Mouse (Mus musculus): ENCODE measurements around the gene Fstl1. TPM values are rescaled to one million over a fixed set of nuclear protein-coding genes. Genes with fewer than 3 reads are reported as not detected.

Fstl1 gene
- polyA plus RNA-seq, 1 experiment from 2014 or later: 15.5 TPM

DNA sequence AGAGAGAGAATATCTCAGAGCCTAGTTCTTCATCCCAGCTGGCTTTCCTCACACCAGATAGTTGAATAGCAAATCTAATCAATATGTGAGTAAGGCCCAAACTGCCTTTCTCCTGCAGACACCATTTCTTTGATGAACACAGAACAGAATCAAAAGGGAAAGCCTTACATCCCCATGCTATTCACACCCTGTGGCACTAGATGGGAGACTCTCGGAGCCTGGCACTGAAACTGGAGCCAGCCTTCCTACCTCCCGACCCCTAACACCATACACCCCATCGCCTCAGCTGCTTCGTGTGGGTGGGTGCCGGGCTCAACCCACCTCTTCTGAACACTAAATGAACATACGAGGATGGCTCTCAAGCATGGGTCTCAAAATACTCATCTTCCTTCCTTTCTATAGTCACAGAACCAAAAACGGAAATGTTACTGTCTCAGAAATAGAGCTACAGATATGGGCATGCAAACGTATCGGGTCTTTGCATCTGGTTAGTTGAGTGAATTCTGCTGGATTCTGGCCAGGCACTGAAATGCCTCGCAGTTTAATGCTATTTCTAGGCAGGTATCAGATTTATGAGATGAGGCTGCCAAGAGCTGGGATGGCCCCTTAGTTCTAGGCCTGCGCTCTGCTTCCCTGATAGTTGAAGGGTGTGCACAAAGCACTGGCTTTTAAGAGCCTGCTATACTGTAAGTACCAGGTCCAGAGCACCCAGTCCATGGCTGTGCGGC is 48.3 kb downstream of the Fstl1 start:
- Histone ChIP-seq H3K27ac (ENCODE audit: low read depth) (no peak overlapping the region), H3K4me3 (ENCODE audit: low read depth, low read length) (no peak overlapping the region), H3K4me2 (ENCODE audit: low read depth, low read length) (no peak overlapping the region), H3K27me3 (ENCODE audit: insufficient read depth, low read length) (no peaks in the 10 kb centered on the region), H3K36me3 (replicated peaks; ENCODE audit: insufficient read depth, low read length) (no peaks in the 10 kb centered on the region), H3K9ac (replicated peaks) (no peak overlapping the region), H3K4me1 (ENCODE audit: insufficient read depth) (no peaks in the 10 kb centered on the region), H3K9me3 (ENCODE audit: low read length) (no peaks in the 10 kb centered on the region)
- ATAC-seq (no peak), DNase-seq (no peak)
- TF ChIP-seq EP300 (IDR thresholded peaks at IDR 0.05; ENCODE audit: low read depth): no peak
- TF ChIP-seq CTCF (IDR thresholded peaks at IDR 0.05; ENCODE audit: low read depth): no peak
- 77% methylated on average over 12 of the region's 12 CpGs for WGBS (ENCODE audit: insufficient replicate concordance)

GRCm38 (mm10) chr16:37826286-37826685 is 49.6 kb downstream of the Fstl1 start:
- DNase-seq (no peak), ATAC-seq (no peak)
- no peaks in the 10 kb centered on the region for H3K4me1 ChIP-seq (ENCODE audit: insufficient read depth)
- H3K27me3 ChIP-seq (ENCODE audit: insufficient read depth, low read length): no peaks in the 10 kb centered on the region
- WGBS (ENCODE audit: insufficient replicate concordance): 89% methylated on average over 3 of the region's 3 CpGs
- no peak for TF ChIP-seq EP300 (IDR thresholded peaks at IDR 0.05; ENCODE audit: low read depth)
- TF ChIP-seq CTCF (IDR thresholded peaks at IDR 0.05; ENCODE audit: low read depth): no peak
- H3K4me3 ChIP-seq (ENCODE audit: low read depth, low read length): no peak overlapping the region
- no peak overlapping the region for H3K9ac ChIP-seq (replicated peaks)
- H3K9me3 ChIP-seq (ENCODE audit: low read length): no peaks in the 10 kb centered on the region
- no peak overlapping the region for H3K27ac ChIP-seq (ENCODE audit: low read depth)
- H3K4me2 ChIP-seq (ENCODE audit: low read depth, low read length): no peak overlapping the region
- no peaks in the 10 kb centered on the region for H3K36me3 ChIP-seq (replicated peaks; ENCODE audit: insufficient read depth, low read length)

- 73% methylated on average over 7 of the region's 7 CpGs for WGBS (ENCODE audit: insufficient replicate concordance)
- Histone ChIP-seq H3K36me3 (replicated peaks; ENCODE audit: insufficient read depth, low read length) (no peaks in the 10 kb centered on the region), H3K9ac (replicated peaks) (no peak overlapping the region), H3K4me1 (ENCODE audit: insufficient read depth) (no peaks in the 10 kb centered on the region), H3K9me3 (ENCODE audit: low read length) (no peaks in the 10 kb centered on the region), H3K4me2 (ENCODE audit: low read depth, low read length) (no peak overlapping the region), H3K27ac (ENCODE audit: low read depth) (no peak overlapping the region), H3K27me3 (ENCODE audit: insufficient read depth, low read length) (no peaks in the 10 kb centered on the region), H3K4me3 (ENCODE audit: low read depth, low read length) (no peak overlapping the region)
- TF ChIP-seq CTCF (IDR thresholded peaks at IDR 0.05; ENCODE audit: low read depth) (no peak), EP300 (IDR thresholded peaks at IDR 0.05; ENCODE audit: low read depth) (no peak)
- DNase-seq (no peak), ATAC-seq (no peak)
Observed at GRCm38 (mm10) chr16:37831041-37831440, 54.4 kb downstream of the Fstl1 start.

GRCm38 (mm10) chr16:37837571-37837970 is 60.9 kb downstream of the Fstl1 start:
- no peak overlapping the region for H3K9ac ChIP-seq (replicated peaks)
- WGBS (ENCODE audit: insufficient replicate concordance): 58% methylated on average over 3 of the region's 3 CpGs
- H3K27me3 ChIP-seq (ENCODE audit: insufficient read depth, low read length): no peaks in the 10 kb centered on the region
- no peak overlapping the region for H3K27ac ChIP-seq (ENCODE audit: low read depth)
- no peak for TF ChIP-seq EP300 (IDR thresholded peaks at IDR 0.05; ENCODE audit: low read depth)
- no peak for TF ChIP-seq CTCF (IDR thresholded peaks at IDR 0.05; ENCODE audit: low read depth)
- H3K4me2 ChIP-seq (ENCODE audit: low read depth, low read length): no peak overlapping the region
- H3K36me3 ChIP-seq (replicated peaks; ENCODE audit: insufficient read depth, low read length): no peaks in the 10 kb centered on the region
- ATAC-seq (no peak), DNase-seq (no peak)
- H3K4me1 ChIP-seq (ENCODE audit: insufficient read depth): no peaks in the 10 kb centered on the region
- H3K9me3 ChIP-seq (ENCODE audit: low read length): no peaks in the 10 kb centered on the region
- no peak overlapping the region for H3K4me3 ChIP-seq (ENCODE audit: low read depth, low read length)

GRCm38 (mm10) chr16:37842439-37842838 is 65.8 kb downstream of the Fstl1 start:
- Histone ChIP-seq H3K4me3 (ENCODE audit: low read depth, low read length) (no peak overlapping the region), H3K27me3 (ENCODE audit: insufficient read depth, low read length) (no peaks in the 10 kb centered on the region), H3K9me3 (ENCODE audit: low read length) (no peaks in the 10 kb centered on the region), H3K9ac (replicated peaks) (no peak overlapping the region), H3K4me1 (ENCODE audit: insufficient read depth) (peaks cover 16% of the 10 kb centered on the region; the same call in 1 of the 2 replicates), H3K36me3 (replicated peaks; ENCODE audit: insufficient read depth, low read length) (no peaks in the 10 kb centered on the region), H3K27ac (ENCODE audit: low read depth) (no peak overlapping the region), H3K4me2 (ENCODE audit: low read depth, low read length) (no peak overlapping the region)
- no peak for TF ChIP-seq EP300 (IDR thresholded peaks at IDR 0.05; ENCODE audit: low read depth)
- no peak for TF ChIP-seq CTCF (IDR thresholded peaks at IDR 0.05; ENCODE audit: low read depth)
- no peak for ATAC-seq
- no peak for DNase-seq
- WGBS (ENCODE audit: insufficient replicate concordance): 73% methylated on average over 2 of the region's 2 CpGs

DNA sequence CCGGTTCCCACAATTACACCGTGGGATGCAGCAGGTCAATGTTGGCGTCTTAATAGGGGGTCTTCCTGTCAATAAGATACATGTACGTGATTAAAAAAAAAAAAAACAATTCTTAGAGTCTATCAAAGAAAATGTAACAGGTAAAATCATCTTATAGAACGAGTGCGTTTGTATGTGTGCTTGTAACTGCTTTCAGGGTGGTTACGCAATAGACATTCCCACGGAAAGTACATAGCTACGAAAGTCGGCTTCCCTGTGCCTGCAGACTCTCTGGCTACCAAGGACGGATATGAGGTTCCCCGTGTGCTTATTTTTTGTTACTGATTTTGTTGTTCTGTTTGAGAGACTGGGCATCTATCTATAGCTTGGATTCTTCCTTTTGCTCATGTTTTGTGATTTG is 67.1 kb downstream of the Fstl1 start:
- 58% methylated on average over 12 of the region's 12 CpGs for WGBS (ENCODE audit: insufficient replicate concordance)
- H3K4me3 ChIP-seq (ENCODE audit: low read depth, low read length): no peak overlapping the region
- ATAC-seq (no peak), DNase-seq (no peak)
- no peaks in the 10 kb centered on the region for H3K36me3 ChIP-seq (replicated peaks; ENCODE audit: insufficient read depth, low read length)
- H3K4me2 ChIP-seq (ENCODE audit: low read depth, low read length): no peak overlapping the region
- no peaks in the 10 kb centered on the region for H3K27me3 ChIP-seq (ENCODE audit: insufficient read depth, low read length)
- H3K27ac ChIP-seq (ENCODE audit: low read depth): no peak overlapping the region
- TF ChIP-seq EP300 (IDR thresholded peaks at IDR 0.05; ENCODE audit: low read depth) (no peak), CTCF (IDR thresholded peaks at IDR 0.05; ENCODE audit: low read depth) (no peak)
- peaks cover 16% of the 10 kb centered on the region; the same call in 1 of the 2 replicates for H3K4me1 ChIP-seq (ENCODE audit: insufficient read depth)
- no peak overlapping the region for H3K9ac ChIP-seq (replicated peaks)
- no peaks in the 10 kb centered on the region for H3K9me3 ChIP-seq (ENCODE audit: low read length)

Data from liver, postnatal 0 days (tissue).